Mouse (Mus musculus) hindbrain, embryonic 15.5 days (tissue): ENCODE measurements at regions not wholly inside any gene's neighbourhood (a gene's known extent, or its start where the extent isn't known, plus 50 kb on each side); places are given as distances from the start of the nearest gene placed in this dataset.

ENCODE experiments used
- ATAC-seq: fragments of 200-750 bp; cut with Nextera tagmentation; 2 replicates; pipeline ENCODE4 v1.8.0; 2017; ENCODE audit warnings: low read depth, moderate number of reproducible peaks, moderate TSS enrichment; ENCODE audit not compliant: low FRiP score
- H3K27ac ChIP-seq: fragments of 300-500 bp; sonication (generic); replicated peaks from 2 replicates; pipeline ENCODE4 v1.5.1; 2015; ENCODE audit warnings: mild to moderate bottlenecking, inconsistent platforms
- H3K27me3 ChIP-seq: fragments of 300-500 bp; sonication (generic); 2 replicates; pipeline ENCODE4 v1.6.1; 2015; ENCODE audit warnings: control low read depth, inconsistent platforms
- H3K36me3 ChIP-seq: fragments of 300-500 bp; sonication (generic); 2 replicates; pipeline ENCODE4 v1.6.1; 2015; ENCODE audit warnings: control low read depth, inconsistent platforms
- H3K4me1 ChIP-seq: fragments of 300-500 bp; sonication (generic); replicated peaks from 2 replicates; pipeline ENCODE4 v1.6.1; 2015; ENCODE audit warnings: control low read depth, inconsistent platforms
- H3K4me2 ChIP-seq: fragments of 300-500 bp; sonication (generic); 2 replicates; pipeline ENCODE4 v1.6.1; 2015; ENCODE audit warnings: moderate library complexity, mild to moderate bottlenecking, inconsistent platforms
- H3K4me3 ChIP-seq: fragments of 300-500 bp; sonication (generic); 2 replicates; pipeline ENCODE4 v1.5.1; 2015; ENCODE audit warnings: mild to moderate bottlenecking, inconsistent platforms
- H3K9ac ChIP-seq: fragments of 300-500 bp; sonication (generic); 2 replicates; pipeline ENCODE4 v1.6.1; 2015; ENCODE audit warnings: inconsistent platforms
- H3K9me3 ChIP-seq: fragments of 300-500 bp; sonication (generic); 2 replicates; pipeline ENCODE4 v1.6.1; 2016; ENCODE audit warnings: control low read depth, inconsistent platforms
- WGBS: fragments of 180-500 bp; shearing (Covaris S2); methylation state at CpG from one replicate; pipeline ENCODE4 v1.1.7; 2015; 5-methylcytosine and 5-hydroxymethylcytosine counted together

DNA sequence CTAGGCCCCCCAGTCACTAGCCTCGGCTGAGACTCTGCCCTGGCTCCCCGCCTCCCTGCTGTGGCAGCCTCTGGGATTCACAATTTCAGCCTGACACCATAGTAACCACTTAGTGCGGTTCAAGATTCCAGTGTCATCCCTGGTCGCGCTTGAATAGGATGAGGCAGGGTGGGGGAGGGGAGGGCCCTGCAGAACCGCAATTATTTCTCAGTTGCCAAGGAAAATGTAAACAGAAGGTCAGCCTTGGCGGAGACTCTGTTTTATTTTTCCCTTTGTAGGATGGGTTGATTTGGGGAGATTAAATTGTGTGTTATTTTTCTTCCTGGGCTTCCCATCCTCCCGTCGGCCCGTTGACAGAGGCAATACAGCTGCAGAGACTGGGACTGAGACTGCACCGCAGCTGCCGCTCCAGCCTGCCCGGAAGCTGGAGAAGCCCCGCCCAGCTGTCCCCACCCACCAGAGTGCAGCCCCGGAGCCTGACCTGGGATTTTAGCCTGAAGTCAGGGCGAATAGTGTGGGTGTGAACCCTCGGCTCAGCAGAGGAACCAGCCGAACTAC, 106.6 kb downstream of the Tpra1 start:
- Histone ChIP-seq H3K4me2 (peak overlapping the region; percentile 46), H3K27ac (peak overlapping the region; percentile 61), H3K4me3 (peak overlapping the region; percentile 5), H3K4me1 (peaks cover 40% of the 10 kb centered on the region), H3K9ac (peak overlapping the region; percentile 5; the same call in 1 of the 2 replicates), H3K9me3 (no peaks in the 10 kb centered on the region), H3K27me3 (no peaks in the 10 kb centered on the region), H3K36me3 (no peaks in the 10 kb centered on the region)
- under 1% methylated on average over 18 of the region's 18 CpGs for WGBS
- peak; percentile 59 for ATAC-seq

DNA sequence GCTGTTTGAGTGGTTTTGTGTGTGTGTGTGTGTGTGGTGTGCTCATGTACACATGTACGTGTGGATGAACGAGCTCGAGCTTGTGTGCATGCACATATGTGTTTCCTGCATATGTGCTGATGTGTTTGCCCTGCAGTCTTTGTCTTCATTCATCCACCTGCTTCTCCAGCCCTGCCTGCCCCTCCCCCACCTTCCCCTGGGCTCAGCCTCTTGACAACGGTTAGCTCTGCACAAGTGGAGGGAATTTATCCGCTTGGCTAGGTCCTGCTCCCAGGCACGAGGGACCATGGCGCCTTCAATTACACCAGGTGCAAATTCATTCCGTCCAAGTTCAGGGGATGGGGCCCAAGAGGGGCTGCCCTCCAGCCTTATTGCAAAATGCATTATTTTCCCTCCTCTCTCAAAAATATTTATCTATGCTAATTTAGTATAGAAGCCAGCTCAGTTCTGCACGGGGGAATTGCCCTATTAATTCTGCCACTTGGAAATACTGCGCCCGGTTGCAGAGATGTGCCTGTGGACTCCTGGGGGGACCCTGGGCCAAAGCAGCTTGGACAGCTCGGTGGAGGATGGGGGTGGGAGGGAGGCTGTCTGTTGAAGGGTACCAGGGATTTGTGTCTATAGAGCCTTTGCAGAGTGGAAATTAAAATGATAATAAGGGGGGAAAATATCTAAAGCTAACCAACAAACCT, 111.1 kb downstream of the Tpra1 start:
- no peak overlapping the region for H3K4me3 ChIP-seq
- H3K27me3 ChIP-seq = peaks cover 3% of the 10 kb centered on the region; the same call in 1 of the 2 replicates
- peaks cover 34% of the 10 kb centered on the region for H3K4me1 ChIP-seq
- no peak overlapping the region for H3K9ac ChIP-seq
- no peaks in the 10 kb centered on the region for H3K9me3 ChIP-seq
- no peaks in the 10 kb centered on the region for H3K36me3 ChIP-seq
- H3K4me2 ChIP-seq = peak overlapping the region; percentile 10; the same call in 1 of the 2 replicates
- peak; percentile 55 for ATAC-seq
- peak overlapping the region; percentile 71 for H3K27ac ChIP-seq
- WGBS = 11% methylated on average over 12 of the region's 12 CpGs

DNA sequence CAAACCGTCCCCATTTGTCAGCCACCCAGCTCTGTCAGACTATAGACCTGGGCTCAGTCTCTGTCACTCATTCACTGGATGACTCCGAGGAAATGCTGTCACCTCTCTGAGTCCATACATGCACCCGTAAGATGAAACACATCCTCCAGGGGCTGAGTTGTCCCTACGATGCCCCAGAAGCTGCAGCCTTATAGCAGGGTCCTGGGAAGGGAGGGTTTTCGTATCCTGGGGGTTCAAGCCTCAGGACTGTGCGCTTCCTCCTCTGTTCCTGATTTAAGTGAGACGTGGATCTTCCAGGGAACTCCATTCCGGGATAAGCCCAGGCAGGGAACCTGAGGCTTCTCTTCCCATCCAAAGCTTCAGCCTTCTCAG, 111.6 kb downstream of the Tpra1 start:
- 41% methylated on average over 8 of the region's 8 CpGs for WGBS
- H3K27me3 ChIP-seq = peaks cover 3% of the 10 kb centered on the region; the same call in 1 of the 2 replicates

DNA sequence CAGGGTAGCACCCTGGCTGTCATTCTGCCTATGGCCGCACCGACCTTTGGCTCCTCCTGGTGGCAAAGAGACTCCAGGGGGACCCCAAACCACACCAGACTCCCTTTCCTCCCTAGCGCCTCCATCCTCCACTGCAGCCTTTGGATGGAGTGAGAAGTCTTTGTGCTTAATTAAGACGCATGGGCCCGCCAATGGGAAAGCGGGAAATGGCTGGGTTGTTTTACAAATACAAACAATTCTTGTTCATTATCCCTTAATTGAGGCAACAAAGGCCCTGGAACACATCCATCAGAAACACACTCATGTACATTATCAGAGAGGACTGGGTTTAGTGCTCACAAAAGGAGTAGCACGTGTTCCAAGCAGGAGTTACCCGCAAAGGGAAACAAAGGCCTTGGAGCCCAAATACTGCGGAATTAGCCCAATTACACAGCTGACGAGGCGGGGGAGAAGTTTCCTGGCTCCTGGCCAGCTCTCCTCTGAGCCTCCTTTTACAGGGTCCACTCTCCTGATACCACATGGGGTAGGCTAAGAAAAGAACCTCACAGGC, 122.1 kb downstream of the Tpra1 start:
- no peaks in the 10 kb centered on the region for H3K9me3 ChIP-seq
- no peak overlapping the region for H3K9ac ChIP-seq
- WGBS = 20% methylated on average over 11 of the region's 11 CpGs
- H3K4me2 ChIP-seq = no peak overlapping the region
- H3K27ac ChIP-seq = no peak overlapping the region
- H3K36me3 ChIP-seq = no peaks in the 10 kb centered on the region
- no peak overlapping the region for H3K4me3 ChIP-seq
- peaks cover 21% of the 10 kb centered on the region; the same call in 1 of the 2 replicates for H3K27me3 ChIP-seq
- ATAC-seq = 0 out of 2 replicates have a peak, but pooled peaks have one; percentile 31
- peaks cover 11% of the 10 kb centered on the region for H3K4me1 ChIP-seq

More for the DNA sequence above, 111.6 kb downstream of the Tpra1 start:
- H3K4me2 ChIP-seq = no peak overlapping the region
- peaks cover 29% of the 10 kb centered on the region for H3K4me1 ChIP-seq
- no peak for ATAC-seq
- no peaks in the 10 kb centered on the region for H3K9me3 ChIP-seq
- H3K4me3 ChIP-seq = no peak overlapping the region
- no peak overlapping the region for H3K9ac ChIP-seq
- no peaks in the 10 kb centered on the region for H3K36me3 ChIP-seq
- peak overlapping the region; percentile 71 for H3K27ac ChIP-seq

DNA sequence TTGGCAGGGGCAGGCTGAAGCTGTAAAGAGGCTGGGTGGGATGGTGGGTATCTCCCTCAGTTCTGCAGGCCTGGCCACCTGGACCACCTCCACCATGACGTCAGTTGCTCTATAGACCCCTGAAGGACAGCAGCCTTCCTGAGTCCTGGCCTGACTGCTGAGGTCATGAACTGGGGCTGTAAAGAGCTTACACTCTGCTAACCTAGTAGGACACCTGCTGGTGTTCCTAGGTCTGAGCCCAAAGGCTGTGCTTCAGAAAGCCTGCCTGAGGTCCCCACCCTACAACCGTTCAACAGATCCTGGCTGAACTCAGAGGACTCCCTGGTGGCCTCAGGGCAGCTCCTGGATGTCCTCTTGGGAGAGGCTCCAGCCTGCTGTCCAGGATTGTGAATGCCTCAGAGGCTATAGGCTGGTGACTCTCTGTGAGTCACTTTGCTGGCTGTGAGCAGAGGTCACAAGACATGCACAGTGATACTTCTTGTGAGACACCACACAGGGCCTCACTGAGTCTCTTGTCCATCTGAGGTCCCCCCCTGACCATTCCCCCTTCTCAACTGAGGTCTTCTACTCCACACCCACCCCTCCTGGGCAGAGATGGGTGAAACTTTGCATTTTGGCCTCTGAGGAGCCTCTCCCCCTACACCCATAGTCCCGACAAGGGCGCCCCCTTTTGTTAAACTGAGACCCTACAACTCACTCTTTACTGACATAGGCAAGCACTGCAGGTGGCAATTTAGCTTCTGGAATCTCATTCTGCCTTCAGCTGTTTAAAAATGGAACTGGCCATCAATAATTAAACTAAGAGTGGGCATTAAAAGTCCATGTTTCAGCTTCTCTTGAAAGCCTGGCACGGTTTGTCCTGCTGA, 131.6 kb downstream of the Tpra1 start:
- peaks cover 26% of the 10 kb centered on the region for H3K4me1 ChIP-seq
- 0 out of 2 replicates have a peak, but pooled peaks cover 7% of the 10 kb centered on the region for H3K27me3 ChIP-seq
- H3K4me3 ChIP-seq = no peak overlapping the region
- no peaks in the 10 kb centered on the region for H3K9me3 ChIP-seq
- H3K9ac ChIP-seq = no peak overlapping the region
- H3K27ac ChIP-seq = no peak overlapping the region
- no peaks in the 10 kb centered on the region for H3K36me3 ChIP-seq
- H3K4me2 ChIP-seq = no peak overlapping the region
- no peak for ATAC-seq
- WGBS = 44% methylated on average over 5 of the region's 5 CpGs

DNA sequence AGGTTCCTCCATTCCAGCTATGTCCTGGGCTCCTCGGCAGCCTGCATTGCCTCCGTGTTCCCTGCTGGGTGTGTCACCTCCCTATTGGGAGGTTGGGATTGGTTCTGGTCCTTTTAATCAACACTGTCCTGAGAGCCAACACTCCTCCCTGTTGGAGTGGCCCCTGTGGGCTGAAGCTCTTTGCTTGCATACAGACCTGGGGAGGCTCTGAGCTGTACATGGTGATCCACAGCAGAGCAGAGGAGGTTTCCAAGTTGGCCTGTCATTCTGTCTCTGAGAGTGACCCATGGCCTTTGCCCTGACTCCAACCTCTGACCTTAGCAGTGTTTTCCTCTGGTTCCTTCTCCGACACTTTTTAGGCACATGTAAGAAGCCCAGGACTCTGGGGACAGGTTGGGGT, 132.4 kb downstream of the Tpra1 start:
- H3K36me3 ChIP-seq = no peaks in the 10 kb centered on the region
- 0 out of 2 replicates have a peak, but pooled peaks cover 7% of the 10 kb centered on the region for H3K27me3 ChIP-seq
- no peak overlapping the region for H3K4me3 ChIP-seq
- peak overlapping the region; percentile 82; the same call in 1 of the 2 replicates for H3K27ac ChIP-seq
- 50% methylated on average over 3 of the region's 3 CpGs for WGBS
- no peak overlapping the region for H3K9ac ChIP-seq
- peaks cover 26% of the 10 kb centered on the region for H3K4me1 ChIP-seq
- ATAC-seq = no peak
- H3K9me3 ChIP-seq = no peaks in the 10 kb centered on the region
- no peak overlapping the region for H3K4me2 ChIP-seq

DNA sequence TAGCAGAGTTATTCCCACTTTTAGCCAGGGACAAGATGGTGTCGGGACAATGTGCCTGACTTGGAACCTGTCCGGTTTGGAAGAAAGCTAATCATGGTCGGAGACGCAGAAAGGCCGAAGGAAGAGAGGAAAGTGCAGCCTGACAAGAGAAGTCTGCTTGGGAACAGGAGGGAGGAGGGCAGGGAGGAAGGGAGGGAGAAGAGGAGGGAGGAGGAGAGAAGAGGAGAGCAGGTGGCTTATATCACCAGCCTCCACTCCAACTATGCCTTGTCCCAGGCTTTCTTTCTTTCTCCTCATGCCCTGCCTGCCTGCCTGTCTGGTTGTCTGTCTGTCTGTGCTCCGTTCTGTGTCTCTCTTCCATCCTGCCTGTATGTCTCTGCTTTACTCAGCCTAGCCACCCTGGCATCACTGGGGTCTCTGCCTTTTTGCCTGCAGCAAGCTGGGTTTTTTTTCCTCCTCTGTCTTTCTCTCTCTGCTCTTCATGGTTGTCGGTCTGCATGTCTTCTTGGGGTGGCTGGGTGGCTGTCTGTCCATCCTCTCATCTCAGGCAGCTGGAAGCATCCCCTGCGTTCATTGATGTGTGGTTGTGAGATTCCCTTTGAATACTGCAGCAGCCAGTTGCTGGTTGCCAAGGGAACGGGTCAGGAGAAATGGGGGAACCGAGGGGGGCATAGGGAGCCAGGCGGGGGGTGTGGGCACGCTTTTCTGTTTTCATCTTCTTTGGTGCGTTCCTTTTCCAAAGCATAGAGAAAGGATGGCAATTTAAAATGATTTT, 133.2 kb downstream of the Tpra1 start:
- WGBS = 24% methylated on average over 13 of the region's 13 CpGs

DNA sequence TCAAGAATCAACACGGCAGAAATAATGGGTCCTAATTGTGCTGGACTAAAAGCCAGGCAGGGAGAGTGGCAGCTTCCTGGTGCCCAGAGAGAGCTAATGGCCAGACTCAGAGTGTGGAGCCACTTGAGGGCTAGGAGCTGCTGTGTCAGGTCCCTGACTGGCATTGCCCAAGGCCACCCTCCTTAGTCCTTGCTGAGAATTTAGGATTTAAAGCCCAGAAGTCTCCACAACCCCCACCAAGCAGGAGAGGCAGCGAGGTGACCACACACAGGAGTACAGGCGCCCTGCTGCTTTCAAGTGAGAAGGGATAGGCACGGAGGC, 133.7 kb downstream of the Tpra1 start:
- no peak overlapping the region for H3K9ac ChIP-seq
- no peak overlapping the region for H3K4me3 ChIP-seq
- no peaks in the 10 kb centered on the region for H3K36me3 ChIP-seq
- WGBS = 29% methylated on average over 4 of the region's 4 CpGs
- peak overlapping the region; percentile 40 for H3K4me2 ChIP-seq
- peak overlapping the region; percentile 82 for H3K27ac ChIP-seq
- 0 out of 2 replicates have a peak, but pooled peaks have one; percentile 20 for ATAC-seq
- H3K27me3 ChIP-seq = 0 out of 2 replicates have a peak, but pooled peaks cover 7% of the 10 kb centered on the region
- no peaks in the 10 kb centered on the region for H3K9me3 ChIP-seq
- peaks cover 26% of the 10 kb centered on the region for H3K4me1 ChIP-seq

More for the DNA sequence above, 133.2 kb downstream of the Tpra1 start:
- Histone ChIP-seq H3K4me2 (peak overlapping the region; percentile 40), H3K4me3 (no peak overlapping the region), H3K27me3 (0 out of 2 replicates have a peak, but pooled peaks cover 7% of the 10 kb centered on the region), H3K36me3 (no peaks in the 10 kb centered on the region), H3K9ac (peak overlapping the region; percentile 15; the same call in 1 of the 2 replicates), H3K9me3 (no peaks in the 10 kb centered on the region), H3K4me1 (peaks cover 26% of the 10 kb centered on the region), H3K27ac (peak overlapping the region; percentile 82)
- ATAC-seq = peak; percentile 57

DNA sequence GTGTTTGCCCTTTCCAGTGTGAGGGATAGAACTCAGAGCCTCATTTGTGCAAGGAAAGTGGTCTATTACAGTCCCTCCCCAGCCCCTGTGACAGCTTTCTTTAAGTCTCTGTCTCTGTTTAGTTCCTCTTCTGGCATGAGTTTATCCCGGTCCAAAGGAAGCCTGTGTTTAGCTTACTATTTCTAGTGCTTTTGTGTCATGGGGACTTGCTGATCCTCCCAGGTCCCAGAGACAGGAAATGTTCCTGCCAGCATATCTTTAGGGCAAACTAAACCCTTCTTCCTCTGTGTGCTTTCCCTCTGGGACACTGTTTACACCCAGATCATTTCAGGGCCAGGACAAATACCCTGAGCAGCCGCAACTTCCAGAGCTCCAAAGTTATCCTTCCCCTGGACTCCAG, 135.3 kb downstream of the Tpra1 start:
- Histone ChIP-seq H3K4me3 (no peak overlapping the region), H3K4me2 (no peak overlapping the region), H3K36me3 (no peaks in the 10 kb centered on the region), H3K9me3 (no peaks in the 10 kb centered on the region), H3K27ac (no peak overlapping the region), H3K4me1 (peaks cover 26% of the 10 kb centered on the region), H3K9ac (no peak overlapping the region), H3K27me3 (0 out of 2 replicates have a peak, but pooled peaks cover 3% of the 10 kb centered on the region)
- ATAC-seq = no peak
- 79% methylated on average over 2 of the region's 2 CpGs for WGBS

DNA sequence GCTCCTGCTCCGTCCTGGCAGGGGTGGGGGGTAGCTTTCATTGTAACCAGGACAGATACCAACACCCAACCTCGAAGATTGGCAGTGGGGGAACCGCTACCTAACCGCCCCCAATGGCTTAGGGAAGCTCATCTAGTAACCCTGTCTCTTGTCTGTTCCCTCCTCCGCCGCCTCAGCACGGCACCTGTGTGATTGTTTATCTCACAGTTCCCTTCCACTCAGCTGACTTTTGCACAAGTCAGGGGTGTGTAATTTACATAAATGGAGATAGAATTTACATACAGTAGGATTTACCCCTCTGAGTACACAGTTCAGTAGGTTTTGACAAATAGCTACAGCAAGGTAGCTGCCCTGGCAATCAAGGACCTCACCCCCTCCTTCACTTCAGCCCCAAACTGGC, 135.8 kb downstream of the Tpra1 start:
- H3K9me3 ChIP-seq = no peaks in the 10 kb centered on the region
- H3K4me2 ChIP-seq = no peak overlapping the region
- H3K4me3 ChIP-seq = no peak overlapping the region
- H3K27me3 ChIP-seq = 0 out of 2 replicates have a peak, but pooled peaks cover 3% of the 10 kb centered on the region
- H3K4me1 ChIP-seq = peaks cover 26% of the 10 kb centered on the region
- no peak overlapping the region for H3K9ac ChIP-seq
- no peak for ATAC-seq
- no peaks in the 10 kb centered on the region for H3K36me3 ChIP-seq
- no peak overlapping the region for H3K27ac ChIP-seq
- 69% methylated on average over 7 of the region's 7 CpGs for WGBS

DNA sequence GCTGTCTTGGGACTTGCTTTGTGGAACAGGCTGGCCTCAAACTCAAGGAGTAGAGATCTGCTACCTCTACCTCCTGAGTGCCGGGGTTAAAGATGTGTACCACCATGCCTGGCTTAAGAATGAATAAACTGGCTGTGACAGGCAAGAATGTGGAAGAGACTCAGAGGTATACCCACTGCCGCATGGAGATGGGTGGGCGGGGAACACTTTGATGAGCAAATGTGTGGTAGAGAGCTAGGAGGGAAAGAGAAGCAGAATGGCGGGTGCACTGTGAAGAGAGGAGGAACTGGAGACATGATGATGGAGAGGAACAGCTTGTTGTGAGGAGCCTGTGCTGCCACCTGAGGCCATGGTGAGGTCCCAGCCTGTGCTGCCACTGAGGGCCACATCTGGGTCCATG, 138.9 kb downstream of the Tpra1 start:
- no peak for ATAC-seq
- H3K36me3 ChIP-seq = no peaks in the 10 kb centered on the region
- H3K4me3 ChIP-seq = no peak overlapping the region
- no peaks in the 10 kb centered on the region for H3K9me3 ChIP-seq
- H3K27me3 ChIP-seq = no peaks in the 10 kb centered on the region
- no peak overlapping the region for H3K9ac ChIP-seq
- 90% methylated on average over 4 of the region's 4 CpGs for WGBS
- no peak overlapping the region for H3K27ac ChIP-seq
- no peak overlapping the region for H3K4me2 ChIP-seq
- H3K4me1 ChIP-seq = peaks cover 7% of the 10 kb centered on the region
